Mouse (Mus musculus): ENCODE data around the gene Gabbr2. TPM values are rescaled to one million over a fixed set of nuclear protein-coding genes. Genes with fewer than 3 reads are reported as not detected.
A peak's percentile ranks its signal among the peaks of the same experiment; 100 is the strongest.

Gene Gabbr2
- polyA plus RNA-seq, 1 experiment from 2014 or later, result 13.3 TPM

- peak; percentile 66 for ATAC-seq
- H3K9me3 ChIP-seq (ENCODE audit: control insufficient read depth, low read length), result no peaks in the 10 kb centered on the region
- no peak overlapping the region for H3K4me3 ChIP-seq (ENCODE audit: low read length)
- peaks cover 5% of the 10 kb centered on the region for H3K36me3 ChIP-seq (ENCODE audit: control insufficient read depth, insufficient read depth, low read length)
- H3K27ac ChIP-seq (ENCODE audit: low read depth, low read length), result no peak overlapping the region
- no peak overlapping the region for H3K4me2 ChIP-seq (ENCODE audit: low read length)
- H3K27me3 ChIP-seq (replicated peaks; ENCODE audit: control insufficient read depth, insufficient read depth, low read length), result no peaks in the 10 kb centered on the region
- H3K4me1 ChIP-seq (ENCODE audit: control insufficient read depth, insufficient read depth, low read depth, low read length), result no peaks in the 10 kb centered on the region
- 30% methylated on average over 6 of the region's 6 CpGs for WGBS
- H3K9ac ChIP-seq (ENCODE audit: low read depth, low read length), result no peak overlapping the region
These were observed 307.5 kb downstream of the Gabbr2 start for GRCm38 (mm10) chr4:46684160-46684559.

- Histone ChIP-seq H3K27me3 (replicated peaks; ENCODE audit: control insufficient read depth, insufficient read depth, low read length) (no peaks in the 10 kb centered on the region), H3K4me3 (ENCODE audit: low read length) (no peak overlapping the region), H3K36me3 (ENCODE audit: control insufficient read depth, insufficient read depth, low read length) (peaks cover 32% of the 10 kb centered on the region), H3K27ac (ENCODE audit: low read depth, low read length) (no peak overlapping the region), H3K9ac (ENCODE audit: low read depth, low read length) (no peak overlapping the region), H3K9me3 (ENCODE audit: control insufficient read depth, low read length) (no peaks in the 10 kb centered on the region), H3K4me2 (ENCODE audit: low read length) (no peak overlapping the region), H3K4me1 (ENCODE audit: control insufficient read depth, insufficient read depth, low read depth, low read length) (no peaks in the 10 kb centered on the region)
- no peak for ATAC-seq
- 73% methylated on average over 3 of the region's 3 CpGs for WGBS
These were observed 315.0 kb downstream of the Gabbr2 start for GRCm38 (mm10) chr4:46676646-46677045.

DNA sequence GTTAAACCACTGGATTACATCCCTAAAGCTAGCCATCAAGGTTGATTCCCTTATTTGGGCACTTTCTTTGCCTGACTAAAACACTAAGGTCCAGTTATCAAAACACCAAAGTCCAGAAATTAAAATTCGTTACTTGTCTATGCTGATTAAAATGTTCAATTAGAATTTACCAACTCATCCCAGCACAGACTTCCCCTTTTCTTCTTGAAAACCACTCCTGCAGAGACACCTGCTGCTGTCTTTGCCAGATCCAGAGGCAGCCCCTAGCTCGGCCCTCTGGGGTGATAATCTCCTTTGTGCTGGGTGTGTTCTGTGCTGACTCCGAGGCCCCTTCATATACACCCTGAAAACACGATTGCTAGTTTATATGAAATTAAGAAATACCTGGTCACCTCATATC, 315.7 kb downstream of the Gabbr2 start:
- Histone ChIP-seq H3K27ac (ENCODE audit: low read depth, low read length) (no peak overlapping the region), H3K4me3 (ENCODE audit: low read length) (no peak overlapping the region), H3K4me1 (ENCODE audit: control insufficient read depth, insufficient read depth, low read depth, low read length) (no peaks in the 10 kb centered on the region), H3K4me2 (ENCODE audit: low read length) (no peak overlapping the region), H3K36me3 (ENCODE audit: control insufficient read depth, insufficient read depth, low read length) (peaks cover 32% of the 10 kb centered on the region), H3K9me3 (ENCODE audit: control insufficient read depth, low read length) (no peaks in the 10 kb centered on the region), H3K27me3 (replicated peaks; ENCODE audit: control insufficient read depth, insufficient read depth, low read length) (no peaks in the 10 kb centered on the region), H3K9ac (ENCODE audit: low read depth, low read length) (no peak overlapping the region)
- ATAC-seq, result no peak
- 48% methylated on average over 4 of the region's 4 CpGs for WGBS

DNA sequence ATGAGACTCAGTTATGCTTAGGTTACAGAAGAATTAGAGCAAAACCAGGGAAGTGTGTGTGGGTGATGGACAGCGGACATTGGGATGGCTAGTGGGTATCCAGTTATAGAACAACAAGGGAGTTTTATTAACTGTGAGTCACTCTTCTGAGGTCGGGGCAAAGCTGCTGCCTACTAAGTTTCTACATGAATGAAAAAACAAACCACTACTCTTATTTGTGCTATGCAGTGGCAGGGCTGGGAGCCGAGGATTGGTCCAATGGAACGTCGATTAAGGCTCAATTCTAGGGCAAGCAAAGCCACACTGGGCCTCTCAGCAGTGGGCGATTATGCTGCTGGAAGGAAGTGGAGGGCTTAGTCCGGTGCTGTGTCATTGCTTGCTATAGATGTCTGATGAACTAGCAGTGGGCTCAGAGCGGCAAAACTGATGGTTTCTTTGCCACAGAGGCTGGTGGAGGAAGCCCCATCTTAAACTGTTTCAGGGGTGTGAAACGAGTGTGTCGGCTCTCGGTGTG, 316.3 kb downstream of the Gabbr2 start:
- Histone ChIP-seq H3K36me3 (ENCODE audit: control insufficient read depth, insufficient read depth, low read length) (peaks cover 32% of the 10 kb centered on the region), H3K4me1 (ENCODE audit: control insufficient read depth, insufficient read depth, low read depth, low read length) (no peaks in the 10 kb centered on the region), H3K27ac (ENCODE audit: low read depth, low read length) (no peak overlapping the region), H3K9ac (ENCODE audit: low read depth, low read length) (no peak overlapping the region), H3K9me3 (ENCODE audit: control insufficient read depth, low read length) (no peaks in the 10 kb centered on the region), H3K4me3 (ENCODE audit: low read length) (no peak overlapping the region), H3K27me3 (replicated peaks; ENCODE audit: control insufficient read depth, insufficient read depth, low read length) (no peaks in the 10 kb centered on the region), H3K4me2 (ENCODE audit: low read length) (no peak overlapping the region)
- WGBS, result 75% methylated on average over 11 of the region's 11 CpGs
- no peak for ATAC-seq

DNA sequence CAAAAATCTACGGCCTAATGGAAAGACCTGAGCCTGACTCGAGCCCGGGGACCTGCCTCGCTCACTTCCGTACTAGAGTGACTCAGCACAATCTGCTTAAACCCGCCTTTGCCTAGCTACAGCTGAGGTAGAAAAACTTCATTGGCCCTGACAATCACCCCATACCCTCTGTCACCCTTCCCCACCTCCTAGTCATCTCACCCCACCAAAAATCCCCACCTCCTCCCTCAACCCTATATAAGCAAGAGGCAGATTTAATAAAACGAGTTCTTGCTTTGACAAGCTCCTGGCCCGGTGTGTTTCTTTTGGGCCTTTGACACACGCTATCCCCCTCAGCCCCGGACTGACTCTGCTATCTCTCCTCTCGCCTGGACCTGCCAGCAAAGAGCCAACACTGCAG, 323.1 kb downstream of the Gabbr2 start:
- Histone ChIP-seq H3K27ac (ENCODE audit: low read depth, low read length) (no peak overlapping the region), H3K9ac (ENCODE audit: low read depth, low read length) (no peak overlapping the region), H3K4me3 (ENCODE audit: low read length) (no peak overlapping the region), H3K27me3 (replicated peaks; ENCODE audit: control insufficient read depth, insufficient read depth, low read length) (no peaks in the 10 kb centered on the region), H3K4me1 (ENCODE audit: control insufficient read depth, insufficient read depth, low read depth, low read length) (peaks cover 7% of the 10 kb centered on the region), H3K9me3 (ENCODE audit: control insufficient read depth, low read length) (no peaks in the 10 kb centered on the region), H3K36me3 (ENCODE audit: control insufficient read depth, insufficient read depth, low read length) (peaks cover 15% of the 10 kb centered on the region), H3K4me2 (ENCODE audit: low read length) (no peak overlapping the region)
- no peak for ATAC-seq
- WGBS, result 76% methylated on average over 11 of the region's 11 CpGs

DNA sequence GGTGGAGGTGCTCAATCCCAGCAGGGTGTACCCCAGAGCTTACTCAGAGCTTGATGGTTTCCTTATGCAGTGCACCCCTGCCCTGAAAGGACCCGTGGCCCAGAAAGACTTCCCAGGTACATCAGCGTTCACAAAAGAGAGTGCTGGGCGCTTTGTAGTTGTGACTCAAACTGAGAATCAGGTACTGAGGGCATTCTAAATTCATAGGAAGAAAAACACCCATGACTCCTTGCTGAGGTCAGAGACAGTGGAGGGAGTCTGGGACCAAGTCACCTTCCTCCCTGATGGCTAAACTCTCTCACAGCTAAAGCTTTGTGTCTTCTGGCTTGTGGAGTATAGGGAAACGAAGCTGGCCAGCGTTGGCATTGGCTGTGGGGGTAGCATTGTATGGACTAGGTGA, 325.3 kb downstream of the Gabbr2 start:
- H3K27ac ChIP-seq (ENCODE audit: low read depth, low read length), result no peak overlapping the region
- no peaks in the 10 kb centered on the region for H3K9me3 ChIP-seq (ENCODE audit: control insufficient read depth, low read length)
- H3K4me3 ChIP-seq (ENCODE audit: low read length), result no peak overlapping the region
- H3K4me2 ChIP-seq (ENCODE audit: low read length), result no peak overlapping the region
- no peaks in the 10 kb centered on the region for H3K27me3 ChIP-seq (replicated peaks; ENCODE audit: control insufficient read depth, insufficient read depth, low read length)
- peaks cover 7% of the 10 kb centered on the region for H3K4me1 ChIP-seq (ENCODE audit: control insufficient read depth, insufficient read depth, low read depth, low read length)
- no peak overlapping the region for H3K9ac ChIP-seq (ENCODE audit: low read depth, low read length)
- no peak for ATAC-seq
- H3K36me3 ChIP-seq (ENCODE audit: control insufficient read depth, insufficient read depth, low read length), result peaks cover 7% of the 10 kb centered on the region
- WGBS, result 68% methylated on average over 5 of the region's 5 CpGs

GRCm38 (mm10) chr4:46665371-46665774, 326.3 kb downstream of the Gabbr2 start:
- Histone ChIP-seq H3K9ac (ENCODE audit: low read depth, low read length) (no peak overlapping the region), H3K4me3 (ENCODE audit: low read length) (no peak overlapping the region), H3K4me1 (ENCODE audit: control insufficient read depth, insufficient read depth, low read depth, low read length) (peaks cover 7% of the 10 kb centered on the region), H3K27me3 (replicated peaks; ENCODE audit: control insufficient read depth, insufficient read depth, low read length) (no peaks in the 10 kb centered on the region), H3K4me2 (ENCODE audit: low read length) (no peak overlapping the region), H3K9me3 (ENCODE audit: control insufficient read depth, low read length) (no peaks in the 10 kb centered on the region), H3K27ac (ENCODE audit: low read depth, low read length) (no peak overlapping the region), H3K36me3 (ENCODE audit: control insufficient read depth, insufficient read depth, low read length) (peaks cover 7% of the 10 kb centered on the region)
- no peak for ATAC-seq
- 3% methylated on average over 7 of the region's 8 CpGs for WGBS

DNA sequence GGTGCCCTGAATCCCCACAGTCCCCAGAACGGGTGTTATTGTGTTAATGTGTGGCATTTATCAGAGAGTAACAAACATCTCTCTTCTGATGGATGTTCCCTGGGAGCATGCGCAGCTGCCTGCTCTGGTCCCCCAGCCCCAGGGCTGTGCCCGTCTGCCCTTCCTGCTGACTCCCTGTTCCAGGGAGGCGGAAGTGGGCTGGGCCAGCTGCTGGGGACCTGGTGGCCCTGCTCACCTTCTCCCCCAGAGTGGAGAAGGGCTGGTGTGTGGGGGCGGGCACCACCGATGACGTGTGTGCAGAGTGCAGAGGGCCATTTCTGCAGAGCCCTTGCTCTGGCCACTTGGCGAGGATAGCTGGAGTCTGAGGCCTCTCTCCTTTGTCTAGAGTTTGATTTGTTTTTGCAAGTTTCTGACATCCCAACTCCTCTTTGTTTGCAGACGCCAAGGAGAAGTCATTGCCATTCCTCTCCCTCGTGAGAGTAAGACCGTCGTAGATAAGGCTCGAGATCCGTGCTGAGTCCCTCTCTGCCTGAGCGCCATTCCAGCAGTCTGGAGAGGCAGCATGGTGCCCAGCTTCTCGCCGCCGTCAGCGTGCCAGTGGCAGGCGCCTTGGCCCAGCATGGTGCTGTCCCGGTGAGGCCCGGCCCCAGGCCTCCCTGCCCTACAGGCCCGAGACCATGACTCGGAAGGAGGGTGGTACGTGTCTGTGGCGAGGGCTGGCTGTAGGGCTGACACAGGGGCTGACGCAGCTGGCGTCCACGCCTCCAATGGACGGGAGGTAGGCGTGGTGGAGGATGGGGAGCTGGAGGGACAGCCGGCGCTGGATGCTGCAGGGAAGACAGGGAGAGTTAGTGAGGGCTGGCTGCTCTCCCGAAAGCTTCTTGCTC, 327.3 kb downstream of the Gabbr2 start:
- no peaks in the 10 kb centered on the region for H3K27me3 ChIP-seq (replicated peaks; ENCODE audit: control insufficient read depth, insufficient read depth, low read length)
- peak overlapping the region; percentile 36; the same call in 1 of the 2 replicates for H3K27ac ChIP-seq (ENCODE audit: low read depth, low read length)
- H3K36me3 ChIP-seq (ENCODE audit: control insufficient read depth, insufficient read depth, low read length), result peaks cover 7% of the 10 kb centered on the region
- H3K9me3 ChIP-seq (ENCODE audit: control insufficient read depth, low read length), result no peaks in the 10 kb centered on the region
- peak overlapping the region; percentile 25 for H3K4me3 ChIP-seq (ENCODE audit: low read length)
- peak; percentile 77 for ATAC-seq
- peak overlapping the region; percentile 51 for H3K4me2 ChIP-seq (ENCODE audit: low read length)
- peak overlapping the region; percentile 59 for H3K9ac ChIP-seq (ENCODE audit: low read depth, low read length)
- H3K4me1 ChIP-seq (ENCODE audit: control insufficient read depth, insufficient read depth, low read depth, low read length), result peaks cover 7% of the 10 kb centered on the region
- WGBS, result 5% methylated on average over 33 of the region's 34 CpGs

GRCm38 (mm10) chr4:46661433-46661832, 330.2 kb downstream of the Gabbr2 start:
- Histone ChIP-seq H3K27me3 (replicated peaks; ENCODE audit: control insufficient read depth, insufficient read depth, low read length) (no peaks in the 10 kb centered on the region), H3K9ac (ENCODE audit: low read depth, low read length) (no peak overlapping the region), H3K9me3 (ENCODE audit: control insufficient read depth, low read length) (no peaks in the 10 kb centered on the region)

More at GRCm38 (mm10) chr4:46661433-46661832, 330.2 kb downstream of the Gabbr2 start:
- WGBS, result 75% methylated on average over 9 of the region's 9 CpGs
- no peak overlapping the region for H3K4me2 ChIP-seq (ENCODE audit: low read length)
- H3K4me3 ChIP-seq (ENCODE audit: low read length), result no peak overlapping the region
- no peak overlapping the region for H3K27ac ChIP-seq (ENCODE audit: low read depth, low read length)
- no peak for ATAC-seq
- H3K36me3 ChIP-seq (ENCODE audit: control insufficient read depth, insufficient read depth, low read length), result no peaks in the 10 kb centered on the region
- H3K4me1 ChIP-seq (ENCODE audit: control insufficient read depth, insufficient read depth, low read depth, low read length), result peaks cover 9% of the 10 kb centered on the region
